Mouse (Mus musculus) midbrain, embryonic 13.5 days (tissue): Measurements from ENCODE around the gene Nek9. TPM values are rescaled to one million over a fixed set of nuclear protein-coding genes. Genes with fewer than 3 reads are reported as not detected.
A peak's percentile ranks its signal among the peaks of the same experiment; 100 is the strongest.
"Not testable (repeated sequence)": the region's sequence is repeated elsewhere in the genome, so short reads cannot be mapped to it uniquely, and the experiment has no call there.

Experiments used
- ATAC-seq: fragments of 200-750 bp; cut with Nextera tagmentation; 2 replicates; pipeline ENCODE4 v1.8.0; 2017; ENCODE audit warnings: mild to moderate bottlenecking, moderate TSS enrichment, moderate library complexity
- H3K27ac ChIP-seq: fragments of 300-500 bp; sonication (generic); 2 replicates; pipeline ENCODE4 v1.5.1; 2015; ENCODE audit warnings: inconsistent platforms, mild to moderate bottlenecking, moderate library complexity
- H3K27me3 ChIP-seq: fragments of 300-500 bp; sonication (generic); 2 replicates; pipeline ENCODE4 v1.6.1; 2015; ENCODE audit warnings: mild to moderate bottlenecking, inconsistent platforms
- H3K36me3 ChIP-seq: fragments of 300-500 bp; sonication (generic); 2 replicates; pipeline ENCODE4 v1.6.1; 2015; ENCODE audit warnings: mild to moderate bottlenecking, inconsistent platforms
- H3K4me1 ChIP-seq: fragments of 300-500 bp; sonication (generic); replicated peaks from 2 replicates; pipeline ENCODE4 v1.6.1; 2015; ENCODE audit warnings: inconsistent platforms
- H3K4me2 ChIP-seq: fragments of 300-500 bp; sonication (generic); replicated peaks from 2 replicates; pipeline ENCODE4 v1.6.1; 2015; ENCODE audit warnings: moderate library complexity, mild to moderate bottlenecking, inconsistent platforms
- H3K4me3 ChIP-seq: fragments of 300-500 bp; sonication (generic); replicated peaks from 2 replicates; pipeline ENCODE4 v1.5.1; 2015; ENCODE audit warnings: mild to moderate bottlenecking, inconsistent platforms
- H3K9ac ChIP-seq: fragments of 300-500 bp; sonication (generic); replicated peaks from 2 replicates; pipeline ENCODE4 v1.6.1; 2015; ENCODE audit warnings: mild to moderate bottlenecking, inconsistent platforms
- H3K9me3 ChIP-seq: fragments of 300-500 bp; sonication (generic); 2 replicates; pipeline ENCODE4 v1.6.1; 2016; ENCODE audit warnings: mild to moderate bottlenecking, inconsistent platforms
- WGBS: fragments of 180-500 bp; shearing (Covaris S2); methylation state at CpG from one replicate; pipeline ENCODE4 v1.1.7; 2015; 5-methylcytosine and 5-hydroxymethylcytosine counted together
- polyA plus RNA-seq: library from polyadenylated mRNA; unstranded; fragments of >200 nt; fragmentation: Nextera tagmentation; extraction: Ambion mirVana; gene quantifications from 2 replicates; pipeline ENCODE4 v1.2.1, GENCODE M21; 2015

The Nek9 gene
- polyA plus RNA-seq, 1 experiment from 2014 or later = 13.5 TPM

DNA sequence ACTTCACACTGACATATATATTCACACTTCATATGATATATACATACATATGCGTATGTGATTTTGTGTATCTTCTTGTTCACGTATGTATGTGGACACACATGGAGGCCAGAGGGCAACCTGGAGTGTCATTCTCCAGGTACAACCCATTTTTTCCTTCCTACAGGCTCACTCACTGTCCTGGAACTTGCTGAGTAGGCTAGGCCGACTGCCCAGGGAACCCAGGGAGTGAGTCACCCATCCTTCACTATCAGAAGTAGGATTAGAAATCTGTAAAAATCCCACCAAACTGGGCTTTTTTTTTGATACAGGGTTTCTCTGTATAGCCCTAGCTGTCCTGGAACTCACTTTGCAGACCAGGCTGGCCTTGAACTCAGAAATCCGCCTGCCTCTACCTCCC, 54.2 kb downstream of the Nek9 start:
- WGBS = 87% methylated on average over 4 of the region's 4 CpGs
- H3K36me3 ChIP-seq = no peaks in the 10 kb centered on the region
- peaks cover 8% of the 10 kb centered on the region for H3K27me3 ChIP-seq

DNA sequence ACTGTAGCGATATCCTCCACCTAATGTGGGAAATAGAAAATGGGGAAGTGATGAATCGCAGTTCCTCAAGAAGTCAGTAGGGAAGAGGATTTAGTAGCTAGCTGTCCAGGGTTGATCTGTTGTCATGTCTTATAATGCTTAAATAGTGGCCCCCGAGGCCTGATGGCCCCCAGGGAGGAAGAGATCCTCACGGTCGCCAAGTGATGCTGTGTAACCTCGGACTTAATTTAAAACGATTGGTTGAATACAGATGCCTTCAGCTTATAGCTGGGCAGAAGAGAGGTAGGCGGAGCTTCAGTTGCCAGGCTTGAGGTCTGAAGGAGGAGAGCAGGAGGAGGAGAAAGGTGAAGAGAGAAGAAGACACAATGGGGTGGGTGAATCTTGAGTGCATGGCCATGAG, 54.8 kb downstream of the Nek9 start:
- Histone ChIP-seq H3K4me1 (peaks cover 18% of the 10 kb centered on the region), H3K9me3 (no peaks in the 10 kb centered on the region), H3K4me2 (no peak overlapping the region), H3K27me3 (peaks cover 2% of the 10 kb centered on the region), H3K4me3 (no peak overlapping the region), H3K27ac (no peak overlapping the region), H3K36me3 (no peaks in the 10 kb centered on the region), H3K9ac (no peak overlapping the region)
- no peak for ATAC-seq
- WGBS = 69% methylated on average over 8 of the region's 8 CpGs

More for the DNA sequence above, 54.2 kb downstream of the Nek9 start:
- no peak overlapping the region for H3K4me3 ChIP-seq
- no peak overlapping the region for H3K4me2 ChIP-seq
- H3K9ac ChIP-seq = no peak overlapping the region
- H3K9me3 ChIP-seq = no peaks in the 10 kb centered on the region
- ATAC-seq = no peak
- H3K4me1 ChIP-seq = peaks cover 13% of the 10 kb centered on the region
- no peak overlapping the region for H3K27ac ChIP-seq

DNA sequence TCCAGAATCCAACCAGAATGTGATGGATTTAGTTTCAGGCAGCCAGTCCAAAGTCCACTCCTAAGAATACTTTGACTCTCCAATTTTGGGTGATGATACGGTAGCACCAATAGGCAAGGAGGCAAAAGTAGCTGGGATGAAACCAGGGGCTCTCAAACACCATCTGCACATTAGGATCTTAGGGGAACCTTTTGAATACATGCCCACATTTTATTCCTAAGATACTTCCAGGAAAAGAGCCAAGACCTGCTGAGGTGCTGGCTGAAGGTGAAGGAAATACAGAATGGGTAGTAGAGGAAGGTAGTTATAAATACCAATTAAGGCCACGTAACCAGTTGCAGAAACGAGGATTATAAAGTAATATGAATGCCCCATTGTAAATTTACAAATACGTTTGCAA, 57.4 kb downstream of the Nek9 start:
- H3K36me3 ChIP-seq, H3K27me3 ChIP-seq, ATAC-seq, H3K9me3 ChIP-seq, H3K27ac ChIP-seq, H3K4me3 ChIP-seq, H3K9ac ChIP-seq, H3K4me2 ChIP-seq: not testable (repeated sequence)
- peaks cover 10% of the 10 kb centered on the region for H3K4me1 ChIP-seq
- WGBS = 98% methylated on average over 1 of the region's 4 CpGs

DNA sequence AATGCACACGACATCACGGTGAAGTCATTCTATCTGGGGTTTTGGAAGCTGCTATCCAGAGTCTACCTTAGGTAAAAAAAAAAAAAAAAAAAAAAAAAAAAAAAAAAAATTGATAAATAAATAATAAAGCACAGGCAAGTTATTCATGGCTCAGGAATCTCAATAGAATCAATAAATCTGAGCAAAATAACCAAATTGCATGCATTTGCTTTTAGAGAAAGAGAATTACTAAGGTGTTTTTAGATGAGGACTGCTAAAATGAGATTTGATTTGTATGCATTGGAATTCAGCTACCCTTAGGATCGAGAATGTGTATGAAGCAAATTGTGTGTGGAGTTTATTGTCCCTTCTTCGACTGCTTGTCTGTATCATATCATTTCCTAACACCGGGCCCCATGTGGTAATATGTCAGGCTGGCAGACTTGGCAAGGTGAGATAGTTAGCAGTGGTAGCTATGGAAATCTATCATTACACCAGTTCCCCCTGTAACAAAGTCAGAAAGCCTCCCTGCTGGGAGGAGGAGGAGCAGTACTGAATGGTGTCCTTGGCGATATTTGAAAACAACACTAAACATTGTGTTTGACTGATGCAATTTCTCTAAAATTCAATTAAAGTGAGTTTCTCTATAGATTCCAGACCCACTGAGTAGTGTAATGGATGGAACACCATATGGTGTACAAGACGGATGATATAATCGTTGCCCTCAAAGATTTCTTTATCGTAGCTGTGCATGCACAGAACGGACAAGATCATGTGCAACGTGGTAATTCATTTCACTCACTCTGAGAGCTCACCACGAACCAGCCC, 58.1 kb downstream of the Nek9 start:
- peak overlapping the region; percentile 67 for H3K4me3 ChIP-seq
- H3K9ac ChIP-seq = no peak overlapping the region
- H3K36me3 ChIP-seq = no peaks in the 10 kb centered on the region
- peak overlapping the region; percentile 87 for H3K4me2 ChIP-seq
- H3K4me1 ChIP-seq = peaks cover 10% of the 10 kb centered on the region
- 66% methylated on average over 12 of the region's 12 CpGs for WGBS
- no peaks in the 10 kb centered on the region for H3K27me3 ChIP-seq
- no peak; the same call in 1 of the 2 replicates for ATAC-seq
- H3K27ac ChIP-seq = no peak overlapping the region
- H3K9me3 ChIP-seq = no peaks in the 10 kb centered on the region

DNA sequence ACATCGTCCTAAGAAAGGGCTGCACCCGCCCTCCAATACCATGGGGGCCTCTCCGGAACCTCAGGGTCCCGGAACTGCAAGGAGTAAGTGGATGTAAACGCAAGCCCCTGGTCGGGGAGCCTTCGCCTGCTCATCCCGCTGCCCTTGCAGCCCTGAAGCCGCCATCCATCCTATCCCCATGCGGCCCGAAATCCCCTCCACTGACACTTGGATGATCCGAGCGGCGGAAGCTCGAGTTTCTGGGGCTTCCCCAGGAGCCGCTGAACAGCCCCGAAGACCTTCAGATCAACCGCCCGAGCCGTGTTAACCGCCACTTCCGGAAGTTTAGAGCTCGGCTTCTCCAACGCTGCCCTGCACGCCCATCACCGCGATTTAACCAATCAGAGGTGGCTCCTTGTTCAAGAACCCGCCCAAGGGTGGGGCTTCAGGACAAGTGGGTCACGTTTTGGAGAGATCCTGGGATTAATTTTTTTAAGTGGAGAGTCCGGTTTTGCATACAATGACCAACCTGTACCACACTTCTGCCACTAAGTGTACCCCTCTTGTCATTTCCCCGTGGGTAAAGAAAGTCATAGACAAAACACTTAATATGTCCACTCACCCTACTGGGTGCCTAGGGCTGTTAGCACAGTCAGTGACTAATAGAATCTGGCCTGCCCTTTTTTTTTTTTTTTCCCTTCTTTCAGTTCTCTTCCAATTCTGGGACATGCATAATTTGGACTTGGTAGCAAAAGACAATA, 58.9 kb downstream of the Nek9 start:
- WGBS = under 1% methylated on average over 31 of the region's 31 CpGs
- H3K4me1 ChIP-seq = peaks cover 10% of the 10 kb centered on the region
- H3K9ac ChIP-seq = peak overlapping the region; percentile 77
- peak overlapping the region; percentile 87 for H3K4me2 ChIP-seq
- no peaks in the 10 kb centered on the region for H3K27me3 ChIP-seq
- peak; percentile 99 for ATAC-seq
- peak overlapping the region; percentile 69 for H3K27ac ChIP-seq
- H3K4me3 ChIP-seq = peak overlapping the region; percentile 67
- no peaks in the 10 kb centered on the region for H3K36me3 ChIP-seq
- H3K9me3 ChIP-seq = no peaks in the 10 kb centered on the region

DNA sequence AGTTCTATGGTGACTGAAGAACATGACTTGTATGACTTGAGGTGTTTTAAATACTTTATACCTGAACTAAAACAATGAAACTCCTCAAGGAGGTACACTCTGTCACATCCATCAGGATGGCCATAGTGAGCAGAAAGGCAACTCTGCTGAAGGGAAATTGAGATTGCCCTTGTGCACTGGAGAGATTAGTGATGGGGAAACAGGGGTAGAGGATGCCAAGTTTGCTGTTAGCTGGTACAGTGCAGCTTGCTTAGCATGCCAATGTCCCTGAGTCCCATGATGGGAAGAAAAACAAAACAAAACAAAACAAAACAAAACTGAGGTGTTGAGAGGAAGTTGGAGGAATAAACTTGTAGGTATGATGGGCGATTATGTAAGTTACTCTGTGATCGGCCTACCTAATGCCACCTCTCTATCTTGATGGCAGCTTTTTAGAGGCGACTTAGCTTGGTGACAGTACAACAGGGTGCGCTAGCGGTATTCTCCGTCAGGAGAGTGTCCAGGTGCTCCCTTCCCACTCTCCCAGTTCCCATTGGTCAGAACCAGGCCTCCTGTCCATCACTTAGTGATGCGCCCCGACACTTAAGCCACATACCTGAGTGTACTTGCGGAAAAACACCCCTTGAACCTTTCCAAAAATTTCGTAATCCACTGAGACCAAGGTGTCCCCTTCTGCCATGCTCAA, 59.6 kb downstream of the Nek9 start:
- H3K27ac ChIP-seq = peak overlapping the region; percentile 69
- no peaks in the 10 kb centered on the region for H3K27me3 ChIP-seq
- 6% methylated on average over 10 of the region's 10 CpGs for WGBS
- peaks cover 10% of the 10 kb centered on the region for H3K4me1 ChIP-seq
- peak overlapping the region; percentile 87 for H3K4me2 ChIP-seq
- ATAC-seq = no peak; the same call in 1 of the 2 replicates
- peak overlapping the region; percentile 77 for H3K9ac ChIP-seq
- H3K36me3 ChIP-seq = 0 out of 2 replicates have a peak, but pooled peaks cover 2% of the 10 kb centered on the region
- H3K9me3 ChIP-seq = no peaks in the 10 kb centered on the region
- peak overlapping the region; percentile 67 for H3K4me3 ChIP-seq

DNA sequence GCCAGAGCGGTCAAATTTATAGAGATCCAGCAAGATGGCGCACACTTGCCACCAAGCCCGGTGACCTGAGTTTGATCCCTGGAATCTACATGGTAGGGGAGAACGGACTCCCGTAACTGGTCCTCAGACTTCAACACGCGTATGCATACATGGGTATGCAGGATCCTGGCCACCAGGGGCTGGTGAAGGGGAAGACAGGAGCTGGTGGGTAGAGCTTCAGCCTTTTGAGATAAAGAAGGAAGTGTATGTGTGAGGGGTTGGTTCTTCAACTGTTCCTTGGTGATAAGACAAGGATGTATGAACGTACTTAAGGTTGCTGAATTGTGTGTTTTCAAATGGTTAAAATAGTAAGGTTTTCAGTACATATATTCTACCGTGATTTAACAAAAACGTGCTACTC, 60.2 kb downstream of the Nek9 start:
- H3K27ac ChIP-seq = no peak overlapping the region
- H3K4me3 ChIP-seq = no peak overlapping the region
- ATAC-seq = no peak
- WGBS = 96% methylated on average over 10 of the region's 10 CpGs
- H3K9ac ChIP-seq = no peak overlapping the region
- H3K4me2 ChIP-seq = no peak overlapping the region
- H3K4me1 ChIP-seq = peaks cover 10% of the 10 kb centered on the region
- no peaks in the 10 kb centered on the region for H3K27me3 ChIP-seq
- 0 out of 2 replicates have a peak, but pooled peaks cover 3% of the 10 kb centered on the region for H3K36me3 ChIP-seq
- no peaks in the 10 kb centered on the region for H3K9me3 ChIP-seq

DNA sequence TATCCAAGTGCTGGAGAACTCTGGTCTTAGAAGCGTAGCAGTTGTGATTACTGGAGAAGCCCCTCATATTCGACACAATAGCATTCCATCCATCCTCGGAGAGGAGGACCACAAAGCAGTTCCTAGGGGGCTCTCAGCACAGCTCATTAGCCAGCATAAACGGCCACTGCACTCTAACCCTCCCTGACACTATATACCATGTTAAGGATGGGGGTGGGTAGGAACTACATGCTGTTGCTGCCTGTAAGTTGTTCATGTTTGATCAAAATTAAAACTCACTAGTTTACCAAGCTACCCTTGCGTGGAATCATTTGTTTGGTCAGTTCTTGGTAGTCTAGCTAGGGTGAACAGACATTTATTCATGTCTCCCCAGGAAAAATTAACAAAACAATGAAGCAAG, 62.9 kb downstream of the Nek9 start:
- Histone ChIP-seq H3K27me3 (no peaks in the 10 kb centered on the region), H3K27ac (no peak overlapping the region), H3K4me2 (no peak overlapping the region), H3K9me3 (no peaks in the 10 kb centered on the region), H3K4me3 (no peak overlapping the region), H3K36me3 (0 out of 2 replicates have a peak, but pooled peaks cover 3% of the 10 kb centered on the region), H3K9ac (no peak overlapping the region), H3K4me1 (peaks cover 10% of the 10 kb centered on the region)
- 73% methylated on average over 5 of the region's 5 CpGs for whole genome bisulfite sequencing
- ATAC-seq = no peak

DNA sequence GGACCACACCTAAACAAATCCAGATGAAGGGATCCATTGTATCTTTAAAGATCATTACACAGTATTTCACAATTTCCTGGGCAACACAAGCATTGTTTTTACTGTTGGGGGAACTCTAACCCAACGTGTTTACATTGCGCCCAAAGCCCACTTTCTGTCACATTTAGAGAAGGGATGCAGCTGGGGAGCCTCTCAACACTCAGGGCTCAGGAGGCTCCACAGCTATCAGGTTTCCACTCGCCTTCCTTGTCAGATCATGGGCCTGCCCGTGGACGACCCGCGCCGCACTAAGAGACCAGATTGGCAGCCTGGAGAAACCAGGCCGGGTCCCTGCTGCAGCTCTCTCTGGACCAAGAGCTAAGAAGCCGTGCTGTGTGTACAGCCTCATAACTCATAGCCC, 65.7 kb downstream of the Nek9 start:
- ATAC-seq = no peak
- 89% methylated on average over 10 of the region's 10 CpGs for WGBS

DNA sequence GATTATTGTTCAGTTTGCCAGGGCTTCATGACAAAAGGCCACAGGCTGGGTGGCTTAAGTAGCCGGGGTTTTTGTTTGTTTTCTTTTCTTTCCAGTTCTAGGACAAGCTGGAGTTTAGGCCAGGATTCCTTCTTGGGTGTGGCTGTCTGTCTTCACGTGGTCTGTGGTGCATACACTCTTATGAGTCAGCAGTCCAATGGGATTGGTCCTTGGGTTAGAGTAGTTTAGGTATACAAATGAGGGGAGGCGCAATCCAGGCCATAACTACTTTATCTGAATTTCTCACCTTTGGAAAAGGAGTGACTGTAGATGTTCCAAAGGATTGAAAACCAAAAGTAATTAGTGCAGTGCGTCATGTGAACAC, 67.3 kb downstream of the Nek9 start:
- ATAC-seq = no peak
- H3K4me2 ChIP-seq = no peak overlapping the region
- H3K27ac ChIP-seq = no peak overlapping the region
- H3K9me3 ChIP-seq = no peaks in the 10 kb centered on the region
- WGBS = 77% methylated on average over 4 of the region's 4 CpGs
- H3K36me3 ChIP-seq = 0 out of 2 replicates have a peak, but pooled peaks cover 3% of the 10 kb centered on the region
- no peak overlapping the region for H3K4me3 ChIP-seq
- H3K4me1 ChIP-seq = peaks cover 4% of the 10 kb centered on the region
- no peaks in the 10 kb centered on the region for H3K27me3 ChIP-seq
- no peak overlapping the region for H3K9ac ChIP-seq

More for the DNA sequence above, 65.7 kb downstream of the Nek9 start:
- Histone ChIP-seq H3K4me3 (no peak overlapping the region), H3K9me3 (no peaks in the 10 kb centered on the region), H3K27me3 (no peaks in the 10 kb centered on the region), H3K27ac (no peak overlapping the region), H3K4me2 (no peak overlapping the region), H3K4me1 (peaks cover 4% of the 10 kb centered on the region), H3K36me3 (0 out of 2 replicates have a peak, but pooled peaks cover 3% of the 10 kb centered on the region), H3K9ac (no peak overlapping the region)

DNA sequence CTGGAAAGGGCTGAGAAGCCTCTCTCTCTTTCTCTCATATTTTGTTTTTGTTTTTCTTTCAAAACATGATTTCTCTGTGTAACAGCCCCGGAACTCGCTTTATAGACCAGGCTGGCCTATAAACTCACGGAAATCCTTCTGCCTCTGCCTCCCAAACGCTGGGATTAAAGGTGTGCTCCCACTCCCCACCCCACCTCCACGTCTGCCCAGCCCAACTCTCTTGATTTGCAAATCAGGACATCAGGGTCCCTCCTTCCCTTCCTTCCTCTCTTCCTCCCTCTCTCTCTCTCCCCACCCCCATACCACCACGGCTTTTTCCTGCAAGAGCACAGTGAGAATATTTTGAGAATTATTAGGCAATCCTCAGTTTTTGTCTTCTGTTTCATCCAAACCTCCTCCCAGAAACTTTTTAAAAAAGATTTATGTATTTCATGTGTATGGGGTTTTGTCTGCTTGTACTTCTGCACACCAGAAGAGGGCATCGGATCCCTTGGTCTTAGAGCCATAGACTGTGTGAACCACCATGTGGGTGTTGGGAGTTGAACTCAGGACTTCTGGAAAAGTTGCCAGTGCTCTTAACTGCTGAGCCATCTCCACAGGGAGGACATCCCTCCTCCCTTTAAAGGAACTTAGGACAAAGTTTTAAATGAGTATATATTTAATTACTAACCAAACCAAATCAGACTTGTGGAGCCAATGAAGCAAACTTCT, 67.9 kb downstream of the Nek9 start:
- Histone ChIP-seq H3K4me2 (peak overlapping the region; percentile 59; the same call in 1 of the 2 replicates), H3K4me3 (0 out of 2 replicates have a peak overlapping the region, but pooled peaks have one; percentile 57), H3K27me3 (no peaks in the 10 kb centered on the region), H3K4me1 (peaks cover 4% of the 10 kb centered on the region), H3K27ac (no peak overlapping the region), H3K9me3 (no peaks in the 10 kb centered on the region), H3K9ac (no peak overlapping the region), H3K36me3 (0 out of 2 replicates have a peak, but pooled peaks cover 3% of the 10 kb centered on the region)
- WGBS = 80% methylated on average over 7 of the region's 7 CpGs
- ATAC-seq = no peak
